Mouse (Mus musculus): Measurements from ENCODE around the gene Iqgap2. TPM values are rescaled to one million over a fixed set of nuclear protein-coding genes. Genes with fewer than 3 reads are reported as not detected.

Gene Iqgap2
- polyA plus RNA-seq, 1 experiment from 2014 or later, result 4.8 TPM

- Histone ChIP-seq H3K9me3 (ENCODE audit: control insufficient read depth, low read length) (no peaks in the 10 kb centered on the region), H3K9ac (replicated peaks; ENCODE audit: low read length) (no peak overlapping the region), H3K4me1 (ENCODE audit: control insufficient read depth, insufficient read depth, low read length) (no peaks in the 10 kb centered on the region), H3K27me3 (ENCODE audit: control insufficient read depth, insufficient read depth, low read length) (no peaks in the 10 kb centered on the region), H3K36me3 (ENCODE audit: control insufficient read depth, insufficient read depth, low read length) (no peaks in the 10 kb centered on the region), H3K27ac (replicated peaks; ENCODE audit: low read depth, low read length) (no peak overlapping the region), H3K4me2 (ENCODE audit: low read length) (no peak overlapping the region), H3K4me3 (replicated peaks; ENCODE audit: low read depth, low read length) (no peak overlapping the region)
- 74% methylated on average over 13 of the region's 13 CpGs for WGBS
- ATAC-seq (ENCODE audit: low FRiP score, low TSS enrichment) (no peak), DNase-seq (no peak)
Observed at GRCm38 (mm10) chr13:95665644-95666356, 225.9 kb downstream of the Iqgap2 start.

- H3K4me3 ChIP-seq (replicated peaks; ENCODE audit: low read depth, low read length), result no peak overlapping the region
- no peak for ATAC-seq (ENCODE audit: low FRiP score, low TSS enrichment)
- no peaks in the 10 kb centered on the region for H3K4me1 ChIP-seq (ENCODE audit: control insufficient read depth, insufficient read depth, low read length)
- WGBS, result 97% methylated on average over 4 of the region's 4 CpGs
- DNase-seq, result no peak
- no peaks in the 10 kb centered on the region for H3K27me3 ChIP-seq (ENCODE audit: control insufficient read depth, insufficient read depth, low read length)
- no peak overlapping the region for H3K27ac ChIP-seq (replicated peaks; ENCODE audit: low read depth, low read length)
- H3K9ac ChIP-seq (replicated peaks; ENCODE audit: low read length), result no peak overlapping the region
- H3K9me3 ChIP-seq (ENCODE audit: control insufficient read depth, low read length), result no peaks in the 10 kb centered on the region
- H3K36me3 ChIP-seq (ENCODE audit: control insufficient read depth, insufficient read depth, low read length), result no peaks in the 10 kb centered on the region
- H3K4me2 ChIP-seq (ENCODE audit: low read length), result no peak overlapping the region
Observed at GRCm38 (mm10) chr13:95663834-95664233, 227.9 kb downstream of the Iqgap2 start.

DNA sequence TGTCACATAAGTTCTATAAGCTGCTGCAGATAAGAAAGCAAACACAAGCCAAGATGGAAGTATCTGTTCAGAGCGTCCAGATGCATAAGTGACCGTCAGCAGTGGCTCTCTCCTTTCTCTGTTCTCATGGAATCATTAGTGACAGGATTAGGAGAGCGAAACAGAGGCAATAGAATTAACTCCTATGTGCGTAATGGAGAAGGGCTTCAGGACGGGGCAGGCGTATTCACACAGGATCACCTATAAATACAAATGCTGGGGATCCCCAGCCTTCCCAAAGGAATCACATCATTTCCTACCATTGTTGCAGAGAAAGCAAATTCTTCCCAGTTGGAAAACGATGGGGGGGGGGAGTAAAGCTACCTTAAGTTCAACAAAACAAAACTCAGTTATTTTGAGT is 232.3 kb downstream of the Iqgap2 start:
- no peaks in the 10 kb centered on the region for H3K36me3 ChIP-seq (ENCODE audit: control insufficient read depth, insufficient read depth, low read length)
- no peaks in the 10 kb centered on the region for H3K27me3 ChIP-seq (ENCODE audit: control insufficient read depth, insufficient read depth, low read length)
- no peaks in the 10 kb centered on the region for H3K9me3 ChIP-seq (ENCODE audit: control insufficient read depth, low read length)
- WGBS, result 84% methylated on average over 7 of the region's 7 CpGs
- no peak overlapping the region for H3K4me3 ChIP-seq (replicated peaks; ENCODE audit: low read depth, low read length)
- DNase-seq (no peak), ATAC-seq (ENCODE audit: low FRiP score, low TSS enrichment) (no peak)
- H3K4me1 ChIP-seq (ENCODE audit: control insufficient read depth, insufficient read depth, low read length), result no peaks in the 10 kb centered on the region
- H3K9ac ChIP-seq (replicated peaks; ENCODE audit: low read length), result no peak overlapping the region
- no peak overlapping the region for H3K27ac ChIP-seq (replicated peaks; ENCODE audit: low read depth, low read length)
- no peak overlapping the region for H3K4me2 ChIP-seq (ENCODE audit: low read length)

DNA sequence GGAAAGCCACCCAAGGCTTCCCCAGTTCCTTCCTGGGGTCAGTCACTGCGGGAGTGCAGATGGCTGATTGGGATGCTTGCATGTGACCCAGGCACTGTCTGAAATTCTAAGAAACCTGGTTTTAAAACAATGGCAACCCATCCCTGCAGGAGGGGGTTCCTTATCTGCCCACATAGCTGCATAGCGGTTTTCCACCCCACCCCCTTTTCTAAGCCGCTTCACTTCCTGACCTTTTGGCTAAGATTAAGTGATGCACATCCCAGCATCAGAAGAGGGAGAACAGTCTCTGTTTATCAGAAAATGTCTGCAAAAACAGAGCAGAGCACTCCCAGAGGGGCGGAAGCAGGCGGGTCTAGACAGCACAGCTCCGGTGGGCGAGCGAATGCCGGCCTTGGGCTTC is 234.6 kb downstream of the Iqgap2 start:
- WGBS, result 66% methylated on average over 9 of the region's 9 CpGs
- Histone ChIP-seq H3K27ac (replicated peaks; ENCODE audit: low read depth, low read length) (no peak overlapping the region), H3K4me3 (replicated peaks; ENCODE audit: low read depth, low read length) (no peak overlapping the region), H3K9ac (replicated peaks; ENCODE audit: low read length) (no peak overlapping the region), H3K36me3 (ENCODE audit: control insufficient read depth, insufficient read depth, low read length) (no peaks in the 10 kb centered on the region), H3K4me1 (ENCODE audit: control insufficient read depth, insufficient read depth, low read length) (no peaks in the 10 kb centered on the region), H3K27me3 (ENCODE audit: control insufficient read depth, insufficient read depth, low read length) (no peaks in the 10 kb centered on the region), H3K4me2 (ENCODE audit: low read length) (no peak overlapping the region), H3K9me3 (ENCODE audit: control insufficient read depth, low read length) (no peaks in the 10 kb centered on the region)
- DNase-seq (no peak), ATAC-seq (ENCODE audit: low FRiP score, low TSS enrichment) (no peak)

DNA sequence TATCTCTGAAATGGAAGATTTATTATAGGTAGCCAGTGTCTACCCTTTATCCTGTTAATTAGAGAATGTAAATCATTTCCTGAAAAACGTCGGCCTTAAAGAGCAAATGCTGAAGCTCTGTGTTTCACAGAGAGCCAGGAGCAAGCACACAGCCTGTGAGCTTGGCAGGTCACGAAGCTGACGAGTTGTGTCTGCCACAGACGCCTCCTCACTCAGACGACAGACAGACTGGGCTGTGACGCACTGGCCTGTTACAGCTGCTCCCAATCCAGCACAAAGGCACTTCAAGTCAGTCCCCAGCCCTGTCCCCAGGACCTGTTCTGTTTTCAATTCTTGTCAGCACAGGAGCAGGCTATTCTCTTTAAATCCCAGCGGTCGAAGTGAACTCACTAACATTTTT is 236.4 kb downstream of the Iqgap2 start:
- Histone ChIP-seq H3K4me2 (ENCODE audit: low read length) (no peak overlapping the region), H3K27me3 (ENCODE audit: control insufficient read depth, insufficient read depth, low read length) (no peaks in the 10 kb centered on the region), H3K4me3 (replicated peaks; ENCODE audit: low read depth, low read length) (no peak overlapping the region), H3K4me1 (ENCODE audit: control insufficient read depth, insufficient read depth, low read length) (no peaks in the 10 kb centered on the region), H3K9me3 (ENCODE audit: control insufficient read depth, low read length) (no peaks in the 10 kb centered on the region), H3K27ac (replicated peaks; ENCODE audit: low read depth, low read length) (no peak overlapping the region), H3K9ac (replicated peaks; ENCODE audit: low read length) (no peak overlapping the region), H3K36me3 (ENCODE audit: control insufficient read depth, insufficient read depth, low read length) (no peaks in the 10 kb centered on the region)
- DNase-seq (no peak), ATAC-seq (ENCODE audit: low FRiP score, low TSS enrichment) (no peak)
- WGBS, result 64% methylated on average over 9 of the region's 9 CpGs

DNA sequence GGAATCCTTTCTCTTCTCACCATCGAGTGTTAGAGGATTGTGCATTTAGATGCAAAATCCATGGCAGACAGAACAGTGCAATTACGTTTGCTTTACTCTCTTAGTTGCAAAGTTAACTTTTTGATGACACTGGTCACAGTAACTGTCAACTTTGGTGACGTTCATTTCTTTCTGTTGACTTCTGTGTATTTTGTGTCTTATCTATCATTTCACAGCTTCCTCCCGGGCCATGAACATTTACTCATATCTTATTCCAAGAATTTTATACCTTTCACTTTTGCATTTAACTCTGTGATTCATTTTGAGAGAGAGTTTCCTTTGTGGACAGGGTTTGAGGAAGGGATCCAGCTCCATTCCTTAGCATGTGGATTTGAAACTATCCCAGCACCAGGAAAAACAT is 238.0 kb downstream of the Iqgap2 start:
- no peaks in the 10 kb centered on the region for H3K4me1 ChIP-seq (ENCODE audit: control insufficient read depth, insufficient read depth, low read length)
- no peak overlapping the region for H3K9ac ChIP-seq (replicated peaks; ENCODE audit: low read length)
- no peak overlapping the region for H3K27ac ChIP-seq (replicated peaks; ENCODE audit: low read depth, low read length)
- no peaks in the 10 kb centered on the region for H3K36me3 ChIP-seq (ENCODE audit: control insufficient read depth, insufficient read depth, low read length)
- 92% methylated on average over 4 of the region's 4 CpGs for WGBS
- DNase-seq (no peak), ATAC-seq (ENCODE audit: low FRiP score, low TSS enrichment) (no peak)
- no peaks in the 10 kb centered on the region for H3K9me3 ChIP-seq (ENCODE audit: control insufficient read depth, low read length)
- no peak overlapping the region for H3K4me2 ChIP-seq (ENCODE audit: low read length)
- no peaks in the 10 kb centered on the region for H3K27me3 ChIP-seq (ENCODE audit: control insufficient read depth, insufficient read depth, low read length)
- no peak overlapping the region for H3K4me3 ChIP-seq (replicated peaks; ENCODE audit: low read depth, low read length)

DNA sequence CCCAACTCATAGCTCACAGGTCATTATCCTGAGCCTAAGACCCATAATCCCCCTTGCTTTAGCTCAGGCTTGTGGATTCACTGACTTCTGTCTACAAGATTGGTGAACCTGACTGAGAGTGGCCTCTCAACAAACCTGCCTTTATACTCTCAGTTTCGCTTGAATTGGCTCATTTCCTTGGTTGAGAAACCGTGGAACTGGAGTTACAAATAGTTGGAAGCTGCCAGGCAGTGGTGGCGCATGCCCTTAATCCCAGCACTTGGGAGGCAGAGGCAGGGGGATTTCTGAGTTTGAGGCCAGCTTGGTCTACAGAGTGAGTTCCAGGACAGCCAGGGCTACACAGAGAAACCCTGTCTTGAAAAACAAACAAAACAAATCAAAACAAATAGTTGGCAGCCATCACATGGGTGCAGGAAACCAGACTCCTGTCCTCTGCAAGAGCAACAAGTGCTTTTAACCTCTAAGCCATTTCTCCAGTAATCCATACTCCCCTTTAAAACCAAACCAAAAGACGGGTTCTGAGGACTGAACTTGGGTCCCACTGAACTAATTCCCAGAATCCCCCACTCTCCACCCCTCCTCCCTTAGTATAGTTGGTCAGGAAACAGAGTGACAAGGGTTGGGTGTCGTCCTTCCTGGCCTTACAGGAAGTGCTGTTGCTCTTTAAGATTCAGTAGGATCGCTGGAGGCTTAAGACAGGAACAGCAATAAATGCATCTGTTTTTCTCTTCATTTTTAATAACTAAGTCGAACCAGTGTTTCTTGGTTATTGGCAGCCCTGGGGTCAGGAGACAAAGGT is 239.7 kb downstream of the Iqgap2 start:
- Histone ChIP-seq H3K9me3 (ENCODE audit: control insufficient read depth, low read length) (no peaks in the 10 kb centered on the region), H3K9ac (replicated peaks; ENCODE audit: low read length) (no peak overlapping the region), H3K4me2 (ENCODE audit: low read length) (no peak overlapping the region), H3K4me3 (replicated peaks; ENCODE audit: low read depth, low read length) (no peak overlapping the region), H3K36me3 (ENCODE audit: control insufficient read depth, insufficient read depth, low read length) (0 out of 2 replicates have a peak, but pooled peaks cover 3% of the 10 kb centered on the region), H3K27me3 (ENCODE audit: control insufficient read depth, insufficient read depth, low read length) (no peaks in the 10 kb centered on the region), H3K4me1 (ENCODE audit: control insufficient read depth, insufficient read depth, low read length) (no peaks in the 10 kb centered on the region), H3K27ac (replicated peaks; ENCODE audit: low read depth, low read length) (no peak overlapping the region)
- DNase-seq, result no peak
- WGBS, result 90% methylated on average over 7 of the region's 7 CpGs
- no peak for ATAC-seq (ENCODE audit: low FRiP score, low TSS enrichment)

DNA sequence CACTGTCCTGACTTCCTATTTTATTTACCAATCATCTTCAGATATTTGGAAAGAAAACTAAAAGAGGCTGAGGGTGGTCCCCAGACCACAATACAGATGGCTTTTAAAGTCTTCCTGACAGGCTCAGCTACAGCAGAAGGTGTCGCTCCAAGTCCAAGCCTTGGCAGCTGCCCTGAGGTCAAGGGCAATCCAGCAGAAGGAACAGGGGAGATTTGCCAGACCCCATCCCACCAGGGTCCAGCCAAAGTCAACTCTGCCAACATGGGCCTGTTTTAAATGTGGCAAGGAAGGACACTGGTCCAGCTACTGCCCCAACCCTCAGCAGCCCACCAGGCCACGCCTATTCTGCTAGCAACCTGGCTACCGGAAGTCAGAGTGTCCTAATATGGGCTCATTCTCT is 241.8 kb downstream of the Iqgap2 start:
- 97% methylated on average over 3 of the region's 3 CpGs for WGBS
- DNase-seq, result no peak
- Histone ChIP-seq H3K9ac (replicated peaks; ENCODE audit: low read length) (no peak overlapping the region), H3K9me3 (ENCODE audit: control insufficient read depth, low read length) (no peaks in the 10 kb centered on the region), H3K27me3 (ENCODE audit: control insufficient read depth, insufficient read depth, low read length) (no peaks in the 10 kb centered on the region), H3K36me3 (ENCODE audit: control insufficient read depth, insufficient read depth, low read length) (0 out of 2 replicates have a peak, but pooled peaks cover 3% of the 10 kb centered on the region), H3K4me2 (ENCODE audit: low read length) (no peak overlapping the region), H3K4me3 (replicated peaks; ENCODE audit: low read depth, low read length) (no peak overlapping the region), H3K27ac (replicated peaks; ENCODE audit: low read depth, low read length) (no peak overlapping the region), H3K4me1 (ENCODE audit: control insufficient read depth, insufficient read depth, low read length) (no peaks in the 10 kb centered on the region)
- no peak for ATAC-seq (ENCODE audit: low FRiP score, low TSS enrichment)

DNA sequence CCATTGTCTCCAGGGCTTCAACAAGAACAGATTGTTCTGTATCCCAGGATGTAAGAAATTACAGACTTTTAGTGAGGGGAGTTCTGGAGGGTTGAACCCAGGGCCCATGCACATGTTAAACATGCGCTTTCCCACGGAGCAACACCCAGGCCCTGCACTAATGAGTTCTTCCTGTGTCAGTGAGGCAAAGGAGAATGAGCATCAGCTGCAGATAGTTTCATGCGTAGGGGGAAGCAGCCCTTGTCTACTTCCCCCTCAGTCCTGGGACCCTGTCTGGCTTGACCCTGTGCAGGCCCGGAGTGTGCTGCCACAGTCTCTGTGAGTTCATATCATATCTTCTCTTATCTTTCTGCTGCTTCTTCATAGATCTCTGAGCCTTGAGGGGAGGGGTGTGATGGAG is 244.5 kb downstream of the Iqgap2 start:
- Histone ChIP-seq H3K4me1 (ENCODE audit: control insufficient read depth, insufficient read depth, low read length) (no peaks in the 10 kb centered on the region), H3K4me2 (ENCODE audit: low read length) (no peak overlapping the region), H3K4me3 (replicated peaks; ENCODE audit: low read depth, low read length) (no peak overlapping the region), H3K9ac (replicated peaks; ENCODE audit: low read length) (no peak overlapping the region), H3K27me3 (ENCODE audit: control insufficient read depth, insufficient read depth, low read length) (no peaks in the 10 kb centered on the region), H3K9me3 (ENCODE audit: control insufficient read depth, low read length) (no peaks in the 10 kb centered on the region), H3K36me3 (ENCODE audit: control insufficient read depth, insufficient read depth, low read length) (0 out of 2 replicates have a peak, but pooled peaks cover 3% of the 10 kb centered on the region), H3K27ac (replicated peaks; ENCODE audit: low read depth, low read length) (no peak overlapping the region)
- ATAC-seq (ENCODE audit: low FRiP score, low TSS enrichment) (no peak), DNase-seq (no peak)
- WGBS, result 90% methylated on average over 4 of the region's 4 CpGs
